Mouse (Mus musculus): ENCODE results near the gene Specc1. TPM values are rescaled to one million over a fixed set of nuclear protein-coding genes. Genes with fewer than 3 reads are reported as not detected.
"Not testable (repeated sequence)": the region's sequence is repeated elsewhere in the genome, so short reads cannot be mapped to it uniquely, and the experiment has no call there.

The Specc1 gene
- polyA plus RNA-seq, 1 experiment from 2014 or later, result 8.7 TPM

GRCm38 (mm10) chr11:61950632-61951031, 5.9 kb upstream of the Specc1 start:
- Histone ChIP-seq H3K4me1 (replicated peaks; ENCODE audit: insufficient read depth, low read length) (no peaks in the 10 kb centered on the region), H3K4me3 (replicated peaks; ENCODE audit: low read depth, low read length) (no peak overlapping the region), H3K36me3 (ENCODE audit: insufficient read depth, low read length) (no peaks in the 10 kb centered on the region), H3K4me2 (ENCODE audit: low read length) (no peak overlapping the region), H3K9me3 (replicated peaks; ENCODE audit: low read length) (no peaks in the 10 kb centered on the region), H3K27me3 (ENCODE audit: insufficient read depth, low read length) (no peaks in the 10 kb centered on the region), H3K27ac (no peak overlapping the region), H3K9ac (ENCODE audit: low read depth, low read length) (no peak overlapping the region)
- peak; percentile 93 for TF ChIP-seq CTCF (IDR thresholded peaks at IDR 0.05; ENCODE audit: low read depth)
- WGBS, result 18% methylated on average over 10 of the region's 10 CpGs
- peak; percentile 75 for DNase-seq (ENCODE audit: low spot score)
- no peak for ATAC-seq (replicated peaks; ENCODE audit: low FRiP score, low read depth)

GRCm38 (mm10) chr11:61955136-61955535, 1.4 kb upstream of the Specc1 start:
- Histone ChIP-seq H3K27me3 (ENCODE audit: insufficient read depth, low read length) (peaks cover 5% of the 10 kb centered on the region; the same call in 1 of the 2 replicates), H3K4me1 (replicated peaks; ENCODE audit: insufficient read depth, low read length) (peaks cover 4% of the 10 kb centered on the region; the same call in 1 of the 2 replicates), H3K4me2 (ENCODE audit: low read length) (no peak overlapping the region), H3K9ac (ENCODE audit: low read depth, low read length) (no peak overlapping the region), H3K36me3 (ENCODE audit: insufficient read depth, low read length) (no peaks in the 10 kb centered on the region), H3K27ac (0 out of 2 replicates have a peak overlapping the region, but pooled peaks have one; percentile 1), H3K9me3 (replicated peaks; ENCODE audit: low read length) (no peaks in the 10 kb centered on the region), H3K4me3 (replicated peaks; ENCODE audit: low read depth, low read length) (no peak overlapping the region)
- ATAC-seq (replicated peaks; ENCODE audit: low FRiP score, low read depth), result peak; percentile 47
- no peak for TF ChIP-seq CTCF (IDR thresholded peaks at IDR 0.05; ENCODE audit: low read depth)
- 53% methylated on average over 6 of the region's 6 CpGs for WGBS
- peak; percentile 33 for DNase-seq (ENCODE audit: low spot score)

GRCm38 (mm10) chr11:61955951-61956350, 612 bp upstream of the Specc1 start:
- ATAC-seq (replicated peaks; ENCODE audit: low FRiP score, low read depth), result no peak
- Histone ChIP-seq H3K9me3 (replicated peaks; ENCODE audit: low read length) (no peaks in the 10 kb centered on the region), H3K4me2 (ENCODE audit: low read length) (no peak overlapping the region), H3K36me3 (ENCODE audit: insufficient read depth, low read length) (no peaks in the 10 kb centered on the region), H3K4me1 (replicated peaks; ENCODE audit: insufficient read depth, low read length) (peaks cover 4% of the 10 kb centered on the region; the same call in 1 of the 2 replicates), H3K27me3 (ENCODE audit: insufficient read depth, low read length) (peaks cover 5% of the 10 kb centered on the region; the same call in 1 of the 2 replicates), H3K9ac (ENCODE audit: low read depth, low read length) (no peak overlapping the region), H3K4me3 (replicated peaks; ENCODE audit: low read depth, low read length) (no peak overlapping the region), H3K27ac (0 out of 2 replicates have a peak overlapping the region, but pooled peaks have one; percentile 1)
- WGBS, result 85% methylated on average over 6 of the region's 6 CpGs
- TF ChIP-seq CTCF (IDR thresholded peaks at IDR 0.05; ENCODE audit: low read depth), result no peak
- no peak for DNase-seq (ENCODE audit: low spot score)

- DNase-seq (ENCODE audit: low spot score), result peak; percentile 25
- Histone ChIP-seq H3K9me3 (replicated peaks; ENCODE audit: low read length) (no peaks in the 10 kb centered on the region), H3K4me1 (replicated peaks; ENCODE audit: insufficient read depth, low read length) (peaks cover 4% of the 10 kb centered on the region; the same call in 1 of the 2 replicates), H3K4me2 (ENCODE audit: low read length) (peak overlapping the region; percentile 99), H3K4me3 (replicated peaks; ENCODE audit: low read depth, low read length) (peak overlapping the region; percentile 50), H3K27ac (no peak overlapping the region), H3K27me3 (ENCODE audit: insufficient read depth, low read length) (peaks cover 5% of the 10 kb centered on the region; the same call in 1 of the 2 replicates), H3K9ac (ENCODE audit: low read depth, low read length) (peak overlapping the region; percentile 53; the same call in 1 of the 2 replicates), H3K36me3 (ENCODE audit: insufficient read depth, low read length) (no peaks in the 10 kb centered on the region)
- peak; percentile 31; the same call in 1 of the 2 replicates for TF ChIP-seq CTCF (IDR thresholded peaks at IDR 0.05; ENCODE audit: low read depth)
- WGBS, result 4% methylated on average over 25 of the region's 25 CpGs
- no peak for ATAC-seq (replicated peaks; ENCODE audit: low FRiP score, low read depth)
Measured at GRCm38 (mm10) chr11:61957296-61957813, 792 bp downstream of the Specc1 start.

- H3K27me3 ChIP-seq (ENCODE audit: insufficient read depth, low read length); H3K27ac ChIP-seq; H3K4me1 ChIP-seq (replicated peaks; ENCODE audit: insufficient read depth, low read length); H3K4me2 ChIP-seq (ENCODE audit: low read length); H3K4me3 ChIP-seq (replicated peaks; ENCODE audit: low read depth, low read length); H3K9me3 ChIP-seq (replicated peaks; ENCODE audit: low read length); DNase-seq (ENCODE audit: low spot score); ATAC-seq (replicated peaks; ENCODE audit: low FRiP score, low read depth); H3K36me3 ChIP-seq (ENCODE audit: insufficient read depth, low read length); H3K9ac ChIP-seq (ENCODE audit: low read depth, low read length): not testable (repeated sequence)
- WGBS, result 56% methylated on average over 6 of the region's 6 CpGs
Measured at GRCm38 (mm10) chr11:61958706-61959105, 2.1 kb downstream of the Specc1 start.

GRCm38 (mm10) chr11:61960096-61960495, 3.5 kb downstream of the Specc1 start:
- TF ChIP-seq CTCF (IDR thresholded peaks at IDR 0.05; ENCODE audit: low read depth), result no peak
- Histone ChIP-seq H3K9me3 (replicated peaks; ENCODE audit: low read length) (no peaks in the 10 kb centered on the region), H3K4me1 (replicated peaks; ENCODE audit: insufficient read depth, low read length) (peaks cover 4% of the 10 kb centered on the region; the same call in 1 of the 2 replicates), H3K4me3 (replicated peaks; ENCODE audit: low read depth, low read length) (no peak overlapping the region), H3K27me3 (ENCODE audit: insufficient read depth, low read length) (peaks cover 5% of the 10 kb centered on the region; the same call in 1 of the 2 replicates), H3K27ac (no peak overlapping the region), H3K36me3 (ENCODE audit: insufficient read depth, low read length) (no peaks in the 10 kb centered on the region), H3K4me2 (ENCODE audit: low read length) (no peak overlapping the region), H3K9ac (ENCODE audit: low read depth, low read length) (no peak overlapping the region)
- no peak for ATAC-seq (replicated peaks; ENCODE audit: low FRiP score, low read depth)
- WGBS, result 86% methylated on average over 2 of the region's 2 CpGs
- no peak for DNase-seq (ENCODE audit: low spot score)
